Mouse (Mus musculus) testis, adult 2 months (tissue): ENCODE measurements at regions not wholly inside any gene's neighbourhood (a gene's known extent, or its start where the extent isn't known, plus 50 kb on each side); places are given as distances from the start of the nearest gene placed in this dataset.

Experiments used
- CTCF ChIP-seq: fragments of 200-500 bp; IDR thresholded peaks from 2 replicates; pipeline ENCODE4 v1.5.1; 2012; ENCODE audit warnings: low read depth, mild to moderate bottlenecking, inconsistent platforms, low read length, moderate library complexity; ENCODE audit not compliant: control insufficient read depth, insufficient read depth, insufficient replicate concordance
- POLR2A ChIP-seq: fragments of 200-500 bp; IDR thresholded peaks from 2 replicates; pipeline ENCODE4 v1.6.1; 2012; ENCODE audit warnings: low read depth, mild to moderate bottlenecking, inconsistent platforms, low read length, moderate library complexity; ENCODE audit not compliant: control insufficient read depth

GRCm38 (mm10) chr14:62020996-62021395, 271.4 kb upstream of the Rnaseh2b start:
- TF ChIP-seq CTCF, result no peak
- TF ChIP-seq POLR2A, result no peak
